In the genomic region with DNA sequence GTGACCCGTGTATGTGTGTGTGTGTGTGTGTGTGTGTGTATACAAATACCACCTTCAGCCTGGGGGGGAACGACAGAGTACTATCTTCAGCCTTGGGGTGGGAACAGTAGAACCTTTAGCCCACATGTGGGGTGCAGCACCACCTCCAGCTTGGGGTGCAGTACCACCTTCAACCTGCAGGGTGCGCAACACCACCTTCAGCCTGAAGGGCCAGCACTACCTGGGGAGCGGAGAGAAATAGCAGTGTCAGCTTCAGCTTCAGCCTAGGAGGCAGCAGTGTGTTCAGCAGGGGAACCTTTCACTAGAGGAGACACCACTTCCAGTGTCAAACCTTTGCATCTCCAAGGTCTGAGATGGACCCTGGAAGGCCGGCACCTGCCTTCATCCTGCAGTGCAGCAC, we compare ENCODE assay signal across 8 mouse cellular contexts.
DNase-seq lines count a peak whose midpoint lies in the region; ATAC-seq and TF ChIP-seq lines count a peak whose summit lies in the region.

No protein-coding gene starts in this region.

- H3K4me3 ChIP-seq in hindbrain, postnatal 0 days (ENCODE audit: low read length), result no peak overlapping the region
- H3K4me3 ChIP-seq in hindbrain, embryonic 12.5 days, result no peak overlapping the region
- no peak overlapping the region for H3K4me3 ChIP-seq in ES-E14 (ENCODE audit: insufficient read depth in 1 of 2, low read depth in 1 of 2, low read length in 2 of 2, poor library complexity in 1 of 2, severe bottlenecking in 1 of 2)

- H3K4me1 ChIP-seq in hindbrain, postnatal 0 days (ENCODE audit: insufficient read depth, low read length), result no peaks in the 10 kb centered on the region; the same call in 1 of the 2 replicates
- H3K4me1 ChIP-seq in hindbrain, embryonic 12.5 days, result peaks cover 21% of the 10 kb centered on the region
- H3K4me1 ChIP-seq in ES-E14 (ENCODE audit: control insufficient read depth in 2 of 2, insufficient read depth in 2 of 2, low read length in 2 of 2, poor library complexity in 1 of 2), result peaks cover 0 to 2% of the 10 kb centered on the region in 2 experiments; a peak in 1 of 4 replicates

- H3K9ac ChIP-seq in hindbrain, postnatal 0 days (replicated peaks; ENCODE audit: low read length), result no peak overlapping the region
- H3K9ac ChIP-seq in hindbrain, embryonic 12.5 days, result no peak overlapping the region
- H3K9ac ChIP-seq in ES-E14 (ENCODE audit: insufficient read depth, low read depth, low read length, poor library complexity, severe bottlenecking), result no peak overlapping the region

- no peaks in the 10 kb centered on the region for H3K27me3 ChIP-seq in hindbrain, postnatal 0 days (ENCODE audit: insufficient read depth, low read length)
- H3K27me3 ChIP-seq in hindbrain, embryonic 12.5 days, result no peaks in the 10 kb centered on the region

- DNase-seq in hindbrain, postnatal 0 days (ENCODE audit: low spot score), result no peak
- peak; percentile 70 for DNase-seq in ES-E14 (ENCODE audit: low read depth, low spot score)
- peak; percentile 67 to 73 for DNase-seq in cerebellum, postnatal 25 days
- peak; percentile 53 for DNase-seq in lung, postnatal 10 days
- peak; percentile 66 for DNase-seq in thymus, postnatal 0 days (ENCODE audit: low spot score)
- no peak for DNase-seq in ovary, postnatal 14 days (ENCODE audit: low spot score)
- no peak for DNase-seq in left cerebral cortex, adult 18-20 months (ENCODE audit: low spot score in 2 of 2)

- in situ Hi-C loops in ES-E14 (cut with MboI; ENCODE audit: low sequenced_read_pairs in 2 of 2, unreplicated experiment in 2 of 2), result no loop called here

- H3K4me2 ChIP-seq in hindbrain, postnatal 0 days (ENCODE audit: low read depth, low read length), result no peak overlapping the region
- no peak overlapping the region for H3K4me2 ChIP-seq in hindbrain, embryonic 12.5 days (replicated peaks)

- no peaks in the 10 kb centered on the region for H3K36me3 ChIP-seq in hindbrain, postnatal 0 days (ENCODE audit: insufficient read depth, low read length)
- peaks cover 43% of the 10 kb centered on the region for H3K36me3 ChIP-seq in hindbrain, embryonic 12.5 days
- no peaks in the 10 kb centered on the region for H3K36me3 ChIP-seq in ES-E14 (ENCODE audit: control insufficient read depth, insufficient read depth, low read length, poor library complexity, severe bottlenecking)

- no peaks in the 10 kb centered on the region for H3K9me3 ChIP-seq in hindbrain, postnatal 0 days (ENCODE audit: low read length)
- no peaks in the 10 kb centered on the region for H3K9me3 ChIP-seq in hindbrain, embryonic 12.5 days (replicated peaks)
- no peaks in the 10 kb centered on the region for H3K9me3 ChIP-seq in ES-E14 (ENCODE audit: control insufficient read depth, insufficient read depth, low read depth, low read length)

- ATAC-seq in hindbrain, postnatal 0 days, result no peak
- no peak for ATAC-seq in hindbrain, embryonic 12.5 days (ENCODE audit: low FRiP score)

- peak; percentile 85 for TF ChIP-seq CTCF in hindbrain, postnatal 0 days (IDR thresholded peaks at IDR 0.05; ENCODE audit: low read depth)

- H3K27ac ChIP-seq in hindbrain, postnatal 0 days, result no peak overlapping the region
- H3K27ac ChIP-seq in hindbrain, embryonic 12.5 days, result no peak overlapping the region
- H3K27ac ChIP-seq in ES-E14 (ENCODE audit: insufficient read depth, low read depth, low read length, poor library complexity, severe bottlenecking), result no peak overlapping the region

- WGBS in hindbrain, postnatal 0 days, result 54% methylated on average over 5 of the region's 5 CpGs
- WGBS in hindbrain, embryonic 12.5 days, result 58% methylated on average over 5 of the region's 5 CpGs

TF ChIP-seq in ES-E14, 5 proteins besides CTCF, POLR2A, EP300 and RAD21:
- TF ChIP-seq ZNF384 (IDR thresholded peaks at IDR 0.05; ENCODE audit: low read depth, low read length) (no peak), MAFK (IDR thresholded peaks at IDR 0.05; ENCODE audit: insufficient read depth, low read depth, low read length) (peak; percentile 88), ZC3H11A (IDR thresholded peaks at IDR 0.05; ENCODE audit: borderline replicate concordance, low read depth, low read length) (no peak), HCFC1 (IDR thresholded peaks at IDR 0.05; ENCODE audit: borderline replicate concordance, insufficient read depth, low read length) (no peak), CHD2 (IDR thresholded peaks at IDR 0.05; ENCODE audit: low read depth, low read length) (no peak)

Comparison
In these comparisons a context has a peak if more than half of its experiments do, and no peak if none do; other contexts are left out.
1. DNase-seq: peak in ES-E14 (single experiment), cerebellum, postnatal 25 days (2 of 2), lung, postnatal 10 days (single experiment) and thymus, postnatal 0 days (single experiment); none in hindbrain, postnatal 0 days (single experiment), ovary, postnatal 14 days (single experiment) and left cerebral cortex, adult 18-20 months (0 of 2).